Mouse (Mus musculus) CH12.LX (cell line): ENCODE measurements around the gene Npas3. TPM values are rescaled to one million over a fixed set of nuclear protein-coding genes. Genes with fewer than 3 reads are reported as not detected.

ENCODE experiments used
- DNase-seq: peaks from one replicate; pipeline ENCODE4 v3.0.0-alpha.2; 2013; ENCODE audit errors: extremely low read depth
- H3K27ac ChIP-seq: 2 replicates; pipeline ENCODE4 v1.5.1; 2012; ENCODE audit warnings: low read depth, mild to moderate bottlenecking, control low read depth, moderate library complexity; ENCODE audit not compliant: insufficient read depth
- H3K27me3 ChIP-seq: replicated peaks from 2 replicates; pipeline ENCODE3; 2012; ENCODE audit warnings: inconsistent platforms
- H3K36me3 ChIP-seq, 2 experiments: replicated peaks in 1 of 2; 2 replicates each; pipeline versions ENCODE3 to v1.6.1; 2012; ENCODE audit warnings: inconsistent platforms in 1 of 2, low read length in 1 of 2, mild to moderate bottlenecking in 1 of 2, mixed read lengths in 1 of 2, moderate library complexity in 1 of 2; ENCODE audit not compliant: control insufficient read depth in 1 of 2, insufficient read depth in 1 of 2
- H3K4me1 ChIP-seq, 2 experiments: 2 replicates each; pipeline ENCODE4 v1.6.1; 2012; ENCODE audit warnings: inconsistent platforms in 1 of 2, moderate library complexity in 1 of 2; ENCODE audit not compliant: insufficient read depth in 2 of 2, control insufficient read depth in 1 of 2
- H3K4me2 ChIP-seq: 2 replicates; pipeline ENCODE4 v1.6.1; 2012; ENCODE audit warnings: low read depth, mild to moderate bottlenecking, control low read depth; ENCODE audit not compliant: poor library complexity, insufficient read depth, severe bottlenecking
- H3K4me3 ChIP-seq, 3 experiments: fragments of 150-350 bp in 1 of 3; sonication (generic) in 1 of 3; replicated peaks in 1 of 3; 2 replicates each; pipeline versions ENCODE3 to v1.5.1; 2011 to 2012; ENCODE audit warnings: low read depth in 2 of 3, low read length in 2 of 3, mild to moderate bottlenecking in 2 of 3, moderate library complexity in 2 of 3, control low read depth in 1 of 3, improper control_type of control experiment in 1 of 3, inconsistent platforms in 1 of 3, mixed read lengths in 1 of 3; ENCODE audit not compliant: poor library complexity in 1 of 3
- H3K79me2 ChIP-seq: replicated peaks from 2 replicates; pipeline ENCODE4 v1.6.1; 2012; ENCODE audit warnings: mild to moderate bottlenecking, moderate library complexity; ENCODE audit not compliant: control insufficient read depth, poor library complexity, insufficient read depth, severe bottlenecking; ENCODE audit errors: extremely low read depth
- H3K9ac ChIP-seq: 2 replicates; pipeline ENCODE4 v1.6.1; 2012; ENCODE audit warnings: low read depth, mild to moderate bottlenecking, control low read depth, moderate library complexity; ENCODE audit not compliant: insufficient read depth
- H3K9me3 ChIP-seq: replicated peaks from 2 replicates; pipeline ENCODE3; 2012; ENCODE audit warnings: low read length, inconsistent platforms, mixed read lengths
- BHLHE40 ChIP-seq: IDR thresholded peaks from 2 replicates; pipeline ENCODE4 v1.6.1; 2011; ENCODE audit warnings: mild to moderate bottlenecking, low read depth, low read length, improper control_type of control experiment
- CHD1 ChIP-seq: IDR thresholded peaks from 2 replicates; pipeline ENCODE4 v1.6.1; 2012; ENCODE audit warnings: low read depth, low read length, improper control_type of control experiment, inconsistent platforms
- CHD2 ChIP-seq: IDR thresholded peaks from 2 replicates; pipeline ENCODE4 v1.6.1; 2011; ENCODE audit warnings: low read length, improper control_type of control experiment
- CTCF ChIP-seq, 2 experiments: IDR thresholded peaks in 1 of 2; conservative IDR thresholded peaks in 1 of 2; 2 replicates each; pipeline ENCODE4 v1.5.1; 2011 to 2012; ENCODE audit warnings: low read depth in 2 of 2, low read length in 2 of 2, improper control_type of control experiment in 1 of 2, inconsistent platforms in 1 of 2, mild to moderate bottlenecking in 1 of 2, moderate library complexity in 1 of 2
- E2F4 ChIP-seq: IDR thresholded peaks from 2 replicates; pipeline ENCODE4 v1.6.1; 2011; ENCODE audit warnings: low read depth, low read length, improper control_type of control experiment; ENCODE audit not compliant: insufficient replicate concordance
- ETS1 ChIP-seq: conservative IDR thresholded peaks from 2 replicates; pipeline ENCODE4 v1.6.1; 2012; ENCODE audit warnings: low read depth, mild to moderate bottlenecking, inconsistent platforms, low read length, improper control_type of control experiment, moderate library complexity
- HCFC1 ChIP-seq: IDR thresholded peaks from 2 replicates; pipeline ENCODE4 v1.6.1; 2012; ENCODE audit warnings: low read depth, mild to moderate bottlenecking, inconsistent platforms, low read length, improper control_type of control experiment
- IRF4 ChIP-seq: IDR thresholded peaks from 2 replicates; pipeline ENCODE4 v1.6.1; 2014; ENCODE audit warnings: low read depth, mild to moderate bottlenecking, inconsistent platforms, low read length, improper control_type of control experiment
- JUN ChIP-seq: IDR thresholded peaks from 2 replicates; pipeline ENCODE4 v1.6.1; 2011; ENCODE audit warnings: low read depth, mild to moderate bottlenecking, low read length, improper control_type of control experiment, moderate library complexity; ENCODE audit not compliant: insufficient read depth
- KAT2A ChIP-seq: IDR thresholded peaks from 2 replicates; pipeline ENCODE4 v1.6.1; 2012; ENCODE audit warnings: low read length, improper control_type of control experiment, inconsistent platforms; ENCODE audit not compliant: insufficient replicate concordance
- MEF2A ChIP-seq: IDR thresholded peaks from 2 replicates; pipeline ENCODE4 v1.6.1; 2014; ENCODE audit warnings: low read depth, mild to moderate bottlenecking, inconsistent platforms, low read length, improper control_type of control experiment, borderline replicate concordance
- MYC ChIP-seq: IDR thresholded peaks from 2 replicates; pipeline ENCODE4 v1.6.1; 2011; ENCODE audit warnings: low read depth, mild to moderate bottlenecking, improper control_type of control experiment, low read length
- NELFE ChIP-seq: IDR thresholded peaks from 2 replicates; pipeline ENCODE4 v1.6.1; 2011; ENCODE audit warnings: low read depth, low read length, improper control_type of control experiment
- NRF1 ChIP-seq: IDR thresholded peaks from 2 replicates; pipeline ENCODE4 v1.6.1; 2014; ENCODE audit warnings: low read depth, mild to moderate bottlenecking, inconsistent platforms, low read length, improper control_type of control experiment, moderate library complexity
- PAX5 ChIP-seq: IDR thresholded peaks from 2 replicates; pipeline ENCODE4 v1.6.1; 2012; ENCODE audit warnings: low read length, inconsistent platforms, mixed read lengths
- POLR2AphosphoS2 ChIP-seq: IDR thresholded peaks from 2 replicates; pipeline ENCODE4 v1.6.1; 2011; ENCODE audit warnings: low read depth, low read length, improper control_type of control experiment
- RAD21 ChIP-seq: IDR thresholded peaks from 2 replicates; pipeline ENCODE4 v1.6.1; 2011; ENCODE audit warnings: low read depth, mild to moderate bottlenecking, low read length, improper control_type of control experiment, moderate library complexity
- RCOR1 ChIP-seq: conservative IDR thresholded peaks from 2 replicates; pipeline ENCODE4 v1.6.1; 2012; ENCODE audit warnings: low read depth, mild to moderate bottlenecking, inconsistent platforms, low read length, improper control_type of control experiment
- SIN3A ChIP-seq: IDR thresholded peaks from 2 replicates; pipeline ENCODE4 v1.6.1; 2012; ENCODE audit warnings: low read length, improper control_type of control experiment, inconsistent platforms
- SMC3 ChIP-seq: IDR thresholded peaks from 2 replicates; pipeline ENCODE4 v1.6.1; 2011; ENCODE audit warnings: low read depth, low read length, improper control_type of control experiment
- TCF12 ChIP-seq: IDR thresholded peaks from 2 replicates; pipeline ENCODE4 v1.6.1; 2014; ENCODE audit warnings: low read depth, mild to moderate bottlenecking, inconsistent platforms, low read length, improper control_type of control experiment
- UBTF ChIP-seq: IDR thresholded peaks from 2 replicates; pipeline ENCODE4 v1.6.1; 2012; ENCODE audit warnings: low read depth, mild to moderate bottlenecking, inconsistent platforms, low read length, improper control_type of control experiment, moderate library complexity
- USF1 ChIP-seq: IDR thresholded peaks from 2 replicates; pipeline ENCODE4 v1.6.1; 2014; ENCODE audit warnings: low read depth, mild to moderate bottlenecking, inconsistent platforms, low read length, improper control_type of control experiment
- ZKSCAN1 ChIP-seq: IDR thresholded peaks from 2 replicates; pipeline ENCODE4 v1.6.1; 2012; ENCODE audit warnings: low read depth, inconsistent platforms, low read length, improper control_type of control experiment, borderline replicate concordance
- ZMIZ1 ChIP-seq: IDR thresholded peaks from 2 replicates; pipeline ENCODE4 v1.6.1; 2012; ENCODE audit warnings: low read depth, mild to moderate bottlenecking, inconsistent platforms, low read length, improper control_type of control experiment
- ZNF384 ChIP-seq: IDR thresholded peaks from 2 replicates; pipeline ENCODE4 v1.6.1; 2012; ENCODE audit warnings: low read depth, low read length, improper control_type of control experiment, inconsistent platforms
- dilution Hi-C: fragments of 300-500 bp; cut with MboI; formaldehyde crosslinking; loops from 2 replicates; pipeline ENCODE4 v1.14.3; 2020; ENCODE audit warnings: low sequenced_read_pairs; ENCODE audit not compliant: extremely low pct_unique_long_range_greater_than_20kb, extremely low pct_ligation_motif_present
- in situ Hi-C: fragments of 300-500 bp; cut with MboI; formaldehyde crosslinking; loops from 3 replicates; pipeline ENCODE4 v1.14.3; 2019; ENCODE audit warnings: low sequenced_read_pairs, low pct_ligation_motif_present, low pct_unique_long_range_greater_than_20kb, mixed read lengths
- polyA plus RNA-seq: library from polyadenylated mRNA; unstranded; fragments of >175 nt; gene quantifications from 2 replicates; pipeline ENCODE4 v1.2.1, GENCODE M21; 2012; ENCODE audit warnings: low read depth; ENCODE audit not compliant: insufficient read length
- total RNA-seq, 2 experiments: library from RNA; depleted of rRNA; stranded (reverse); fragments of 300-350 nt in 1 of 2; fragments of >200 nt in 1 of 2; gene quantifications; 2 replicates each; pipeline ENCODE4 v1.2.3; 2012 to 2014

Npas3 gene
- total and polyA plus RNA-seq, 3 experiments, result 0.13 TPM; not detected in 1

GRCm38 (mm10) chr12:53888624-53889023, 640.1 kb downstream of the Npas3 start:
- H3K9ac ChIP-seq, result no peak overlapping the region
- dilution Hi-C loops (no loop called here), in situ Hi-C loops (no loop called here)
- no peaks in the 10 kb centered on the region for H3K9me3 ChIP-seq
- DNase-seq, result no peak
- H3K4me3 ChIP-seq, result no peak overlapping the region
- H3K36me3 ChIP-seq, result no peaks in the 10 kb centered on the region
- TF ChIP-seq ZNF384 (no peak), E2F4 (no peak), TCF12 (no peak), CHD2 (no peak), RAD21 (no peak), JUN (no peak), HCFC1 (no peak), ZMIZ1 (no peak)
- no peak overlapping the region for H3K4me2 ChIP-seq
- no peaks in the 10 kb centered on the region for H3K79me2 ChIP-seq
- H3K27me3 ChIP-seq, result no peaks in the 10 kb centered on the region
- no peak overlapping the region for H3K27ac ChIP-seq
- no peaks in the 10 kb centered on the region for H3K4me1 ChIP-seq

- no peaks in the 10 kb centered on the region for H3K79me2 ChIP-seq
- H3K4me2 ChIP-seq, result no peak overlapping the region
- H3K4me1 ChIP-seq, result no peaks in the 10 kb centered on the region
- no peaks in the 10 kb centered on the region for H3K36me3 ChIP-seq
- no peak overlapping the region for H3K27ac ChIP-seq
- TF ChIP-seq POLR2AphosphoS2 (no peak), MYC (no peak), CHD2 (no peak), ETS1 (no peak), USF1 (no peak), RCOR1 (no peak)
- dilution Hi-C loops (no loop called here), in situ Hi-C loops (no loop called here)
- no peaks in the 10 kb centered on the region for H3K27me3 ChIP-seq
- no peak for DNase-seq
- H3K9me3 ChIP-seq, result no peaks in the 10 kb centered on the region
- H3K4me3 ChIP-seq, result no peak overlapping the region
- H3K9ac ChIP-seq, result no peak overlapping the region
Observed at GRCm38 (mm10) chr12:53895909-53896308, 647.4 kb downstream of the Npas3 start.

- no peak overlapping the region for H3K27ac ChIP-seq
- H3K4me1 ChIP-seq, result no peaks in the 10 kb centered on the region
- H3K4me2 ChIP-seq, result no peak overlapping the region
- dilution Hi-C loops, result no loop called here
- no peak overlapping the region for H3K9ac ChIP-seq
- TF ChIP-seq SIN3A (no peak), CTCF (conservative IDR thresholded peaks at IDR 0.05 in 1 of 2, IDR thresholded peaks at IDR 0.05 in 1 of 2; ENCODE audit: low read depth in 2 of 2, low read length in 2 of 2) (no peak), IRF4 (no peak), BHLHE40 (no peak), RAD21 (no peak), NELFE (no peak), E2F4 (no peak), MEF2A (no peak), ETS1 (no peak), TCF12 (no peak), SMC3 (no peak), PAX5 (no peak), UBTF (no peak), CHD1 (no peak), POLR2AphosphoS2 (no peak), HCFC1 (no peak), NRF1 (no peak), ZKSCAN1 (no peak), KAT2A (no peak)
- TF ChIP-seq, all 38 proteins: peak for 0
- Histone ChIP-seq H3K9me3 (no peaks in the 10 kb centered on the region), H3K36me3 (no peaks in the 10 kb centered on the region), H3K4me3 (no peak overlapping the region), H3K27me3 (no peaks in the 10 kb centered on the region), H3K79me2 (no peaks in the 10 kb centered on the region)
- in situ Hi-C loops, result no loop called here
- no peak for DNase-seq
Observed at GRCm38 (mm10) chr12:53908761-53909160, 660.3 kb downstream of the Npas3 start.
